Mouse (Mus musculus) activated CD4-positive, CD25-positive, alpha-beta regulatory T cell, adult 4 months (primary cell): ENCODE results near the gene 1600002K03Rik. TPM values are rescaled to one million over a fixed set of nuclear protein-coding genes. Genes with fewer than 3 reads are reported as not detected.

Experiments used
- ATAC-seq: one replicate; pipeline ENCODE4 v1.8.0; 2017
- polyA plus RNA-seq, 2 experiments: library from polyadenylated mRNA; unstranded; fragments of 100-300 nt; shearing (Covaris generic); gene quantifications; one replicate each; pipeline ENCODE4 v1.2.1; 2017

The 1600002K03Rik gene
- polyA plus RNA-seq, 2 experiments from 2014 or later, result 18.0 to 22.7 TPM

- ATAC-seq, result peak; percentile 58
These were observed 30.8 kb upstream of the 1600002K03Rik start for GRCm38 (mm10) chr10:80141786-80142529.

GRCm38 (mm10) chr10:80142530-80142925 lies 30.2 kb upstream of the 1600002K03Rik start:
- ATAC-seq, result no peak

- ATAC-seq, result no peak
These were observed 29.1 kb upstream of the 1600002K03Rik start for GRCm38 (mm10) chr10:80143664-80144063.

- ATAC-seq, result no peak
These were observed 28.6 kb upstream of the 1600002K03Rik start for GRCm38 (mm10) chr10:80144159-80144558.

GRCm38 (mm10) chr10:80144864-80145838 lies 27.6 kb upstream of the 1600002K03Rik start:
- no peak for ATAC-seq

GRCm38 (mm10) chr10:80145896-80146295 lies 26.8 kb upstream of the 1600002K03Rik start:
- ATAC-seq, result no peak

GRCm38 (mm10) chr10:80146568-80147011 lies 26.2 kb upstream of the 1600002K03Rik start:
- ATAC-seq, result no peak

- no peak for ATAC-seq
These were observed 25.5 kb upstream of the 1600002K03Rik start for GRCm38 (mm10) chr10:80147146-80147718.

- no peak for ATAC-seq
These were observed 24.8 kb upstream of the 1600002K03Rik start, which contains the start of gene Midn for GRCm38 (mm10) chr10:80147719-80148601. Gene Midn (plus strand): TSS chr10:80148272.

GRCm38 (mm10) chr10:80148610-80149290 lies 24.0 kb upstream of the 1600002K03Rik start:
- ATAC-seq, result peak; percentile 42

GRCm38 (mm10) chr10:80149291-80150225 lies 23.2 kb upstream of the 1600002K03Rik start:
- peak; percentile 79 for ATAC-seq

- no peak for ATAC-seq
These were observed 22.2 kb upstream of the 1600002K03Rik start for GRCm38 (mm10) chr10:80150226-80151210.

- ATAC-seq, result no peak
These were observed 21.3 kb upstream of the 1600002K03Rik start for GRCm38 (mm10) chr10:80151211-80152034.

GRCm38 (mm10) chr10:80152071-80152872 lies 20.5 kb upstream of the 1600002K03Rik start:
- ATAC-seq, result no peak

GRCm38 (mm10) chr10:80152873-80153260 lies 19.9 kb upstream of the 1600002K03Rik start:
- no peak for ATAC-seq

- ATAC-seq, result no peak
These were observed 19.0 kb upstream of the 1600002K03Rik start for GRCm38 (mm10) chr10:80153713-80154112.

- no peak for ATAC-seq
These were observed 18.4 kb upstream of the 1600002K03Rik start for GRCm38 (mm10) chr10:80154384-80154783.
